Mouse (Mus musculus) ES-E14 (cell line): ENCODE measurements at regions not wholly inside any gene's neighbourhood (a gene's known extent, or its start where the extent isn't known, plus 50 kb on each side); places are given as distances from the start of the nearest gene placed in this dataset.

Experiments used
- ZC3H11A ChIP-seq: IDR thresholded peaks from 2 replicates; pipeline ENCODE4 v1.6.1; 2012; ENCODE audit warnings: low read depth, mild to moderate bottlenecking, inconsistent platforms, low read length, borderline replicate concordance
- ZNF384 ChIP-seq: IDR thresholded peaks from 2 replicates; pipeline ENCODE4 v1.6.1; 2012; ENCODE audit warnings: low read depth, low read length, inconsistent platforms

GRCm38 (mm10) chr9:43480826-43481591 is 170.4 kb downstream of the Trim29 start:
- TF ChIP-seq ZNF384 (no peak), ZC3H11A (no peak)
